In genomic region chr9:68466671-68467070, GRCm38 (mm10) we compare ENCODE assay signal across 19 mouse cellular contexts.
A peak's percentile ranks its signal among the peaks of the same experiment; 100 is the strongest.
DNase-seq lines count a peak whose midpoint lies in the region; ATAC-seq lines count a peak whose summit lies in the region.
"Had no signal": no experiment of that assay in that cellular context is flagged by ENCODE, and none has a peak within 500 bp of the region (broad histone marks: within the 10 kb centered on the region; RNA-seq: fewer than 3 reads in every experiment).

No protein-coding gene starts in this region.

- 65% methylated on average over 5 of the region's 5 CpGs for WGBS in heart, embryonic 12.5 days

- no peaks in the 10 kb centered on the region; the same call in 1 of the 2 replicates for H3K4me1 ChIP-seq in heart, embryonic 12.5 days (replicated peaks)
- H3K4me1 ChIP-seq: forebrain, embryonic 15.5 days; hindbrain, embryonic 12.5 days had no signal

- H3K4me2 ChIP-seq in heart, embryonic 12.5 days = no peak overlapping the region
- H3K4me2 ChIP-seq: forebrain, embryonic 15.5 days; hindbrain, embryonic 12.5 days; liver, embryonic 11.5 days had no signal

- DNase-seq in heart, adult 11 months = peak; percentile 91
- DNase-seq in adrenal gland, adult 8-10 months = peak; percentile 12
- DNase-seq in fibroblast of lung, adult 2 months (ENCODE audit: low read depth) = peak; percentile 8
- DNase-seq in heart, postnatal 4 days = peak; percentile 66
- DNase-seq in adipocyte (ENCODE audit: low spot score) = no peak
- DNase-seq: cerebellum, adult 9-10 months; kidney, adult 2 months; kidney, postnatal 14 days; lung, adult 18-20 months; right cerebral cortex, postnatal 14 days; spleen, adult 18-20 months; thymus, postnatal 25 days had no signal

- no peak overlapping the region for H3K4me3 ChIP-seq in heart, embryonic 12.5 days
- H3K4me3 ChIP-seq: forebrain, embryonic 15.5 days; hindbrain, embryonic 12.5 days had no signal

- no peak for ATAC-seq in heart, embryonic 12.5 days (ENCODE audit: insufficient number of reproducible peaks, low FRiP score)
- no peak for ATAC-seq in megakaryocyte progenitor cell, adult 5-6 weeks (replicated peaks; ENCODE audit: poor library complexity)
- ATAC-seq: forebrain, embryonic 15.5 days; inflammation-experienced regulatory T-cells, adult 6 months; midbrain, embryonic 16.5 days had no signal

- H3K27ac ChIP-seq in heart, embryonic 12.5 days (ENCODE audit: poor library complexity, severe bottlenecking) = no peak overlapping the region
- H3K27ac ChIP-seq: forebrain, embryonic 15.5 days; hindbrain, embryonic 12.5 days had no signal

- no peaks in the 10 kb centered on the region for H3K27me3 ChIP-seq in heart, embryonic 12.5 days (replicated peaks)
- H3K27me3 ChIP-seq: forebrain, embryonic 15.5 days; hindbrain, embryonic 12.5 days had no signal

- no peak overlapping the region for H3K9ac ChIP-seq in heart, embryonic 12.5 days
- H3K9ac ChIP-seq: forebrain, embryonic 15.5 days; hindbrain, embryonic 12.5 days had no signal

- H3K36me3 ChIP-seq in heart, embryonic 12.5 days = no peaks in the 10 kb centered on the region
- H3K36me3 ChIP-seq: forebrain, embryonic 15.5 days; hindbrain, embryonic 12.5 days had no signal

- H3K9me3 ChIP-seq in heart, embryonic 12.5 days (replicated peaks) = no peaks in the 10 kb centered on the region
- H3K9me3 ChIP-seq: forebrain, embryonic 15.5 days; hindbrain, embryonic 12.5 days had no signal
